Mouse (Mus musculus) cerebellum, postnatal 14 days (tissue): ENCODE data around the gene Pde4c.

Experiments used
- DNase-seq, 2 experiments: peaks; one replicate each; pipeline ENCODE4 v3.0.0; 2021; ENCODE audit warnings: mixed read lengths in 2 of 2

Gene Pde4c

DNA sequence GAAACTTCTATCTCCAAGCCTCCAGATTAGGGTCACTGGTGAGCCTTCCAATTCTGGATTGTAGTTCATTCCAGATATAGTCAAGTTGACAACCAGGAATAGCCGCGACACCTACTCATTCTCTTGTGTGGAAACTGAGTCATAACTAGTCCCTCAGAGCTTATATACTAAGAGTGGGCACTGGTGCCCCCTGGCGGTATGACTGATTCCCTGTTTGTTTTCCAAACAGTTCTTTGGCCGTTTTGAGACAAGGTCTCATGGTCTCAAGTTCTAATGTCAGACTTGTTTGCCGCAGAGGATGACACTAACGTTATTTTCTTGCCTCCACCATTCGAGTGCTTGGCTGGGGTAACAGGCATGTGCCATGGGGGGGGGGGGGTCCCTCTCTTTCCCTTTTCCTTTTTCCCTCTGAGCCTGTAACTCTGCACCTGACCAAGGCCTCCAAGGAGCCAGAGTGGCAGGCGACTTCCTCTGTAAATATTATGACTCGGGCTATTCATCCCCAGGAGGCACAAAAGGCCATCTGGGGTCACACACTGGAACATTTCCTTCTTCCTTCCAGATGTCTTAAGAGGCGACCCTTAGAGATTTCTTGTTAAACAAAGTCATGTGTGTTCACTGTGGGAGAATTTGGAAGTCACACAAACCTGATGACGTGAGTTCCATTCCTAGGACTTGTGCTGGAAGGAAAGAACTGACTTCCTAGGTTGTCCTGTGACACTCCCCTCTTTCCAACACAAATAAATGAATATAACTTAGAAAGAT is 28.7 kb downstream of the Pde4c start:
- DNase-seq: peak; percentile 86 to 92

DNA sequence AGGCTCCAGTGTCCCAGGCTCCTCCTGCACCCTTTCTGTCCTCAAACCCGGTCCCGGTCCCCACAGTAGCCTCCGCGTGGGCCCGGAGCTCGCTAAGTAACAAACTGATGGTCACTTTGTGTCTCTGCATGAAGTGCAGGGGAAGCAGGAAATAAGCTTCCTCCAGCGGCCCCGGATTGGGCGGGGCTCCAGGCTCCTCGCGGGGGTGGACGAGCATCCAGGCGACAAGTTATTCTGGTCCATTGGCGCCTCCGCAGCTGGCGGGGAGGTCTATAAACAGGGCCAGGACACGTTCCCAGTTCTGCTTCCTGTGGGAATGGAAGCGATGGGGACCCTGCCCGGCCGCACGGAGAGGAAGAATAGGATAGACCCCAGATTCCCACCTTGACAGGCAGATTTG is 29.6 kb downstream of the Pde4c start:
- DNase-seq: peak; percentile 62 to 71

DNA sequence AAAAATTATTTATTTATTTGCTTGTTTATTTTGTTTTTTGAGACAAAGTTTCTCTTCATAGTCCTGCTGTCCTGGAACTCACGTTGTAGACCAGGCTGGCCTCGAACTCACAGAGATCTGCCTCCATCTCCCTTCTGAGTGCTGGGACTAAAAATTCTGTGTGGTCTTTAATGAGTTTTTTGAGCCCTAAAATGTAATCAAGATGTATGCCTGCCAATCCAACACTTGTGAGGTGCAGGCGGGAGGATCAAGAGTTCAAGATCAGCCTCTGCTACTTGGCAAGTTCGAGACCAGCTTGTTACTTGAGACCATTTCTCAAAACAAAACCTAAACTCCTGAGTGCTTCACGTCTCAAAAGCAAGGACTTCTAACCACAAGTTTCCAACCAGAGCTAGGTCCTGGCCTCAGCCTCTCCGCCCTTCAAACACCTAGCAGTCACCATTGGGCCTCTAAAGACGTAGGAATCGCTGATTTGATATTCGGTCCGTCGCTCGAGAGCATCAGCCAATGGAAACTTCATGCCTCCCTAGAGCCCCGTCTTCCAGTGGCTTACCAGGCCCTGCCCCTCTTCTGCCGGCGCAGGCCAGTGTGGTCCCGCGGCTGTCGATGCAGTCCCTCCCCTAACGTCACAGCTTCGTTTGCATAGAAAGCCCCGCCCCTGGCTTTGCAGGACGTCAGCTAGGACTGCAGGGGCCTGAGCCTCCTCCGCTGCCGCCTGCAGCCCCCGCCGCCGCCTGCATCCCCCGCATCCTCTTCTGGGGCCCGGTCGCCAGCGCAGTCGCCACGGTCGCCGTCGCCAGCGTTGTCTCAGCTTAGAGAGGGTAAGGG is 30.7 kb downstream of the Pde4c start, which contains the start of gene Rab3a:
TSS of gene Rab3a (plus strand) at position 637 of the 828 bp plus-strand sequence.
- peak; percentile 96 to 97 for DNase-seq

DNA sequence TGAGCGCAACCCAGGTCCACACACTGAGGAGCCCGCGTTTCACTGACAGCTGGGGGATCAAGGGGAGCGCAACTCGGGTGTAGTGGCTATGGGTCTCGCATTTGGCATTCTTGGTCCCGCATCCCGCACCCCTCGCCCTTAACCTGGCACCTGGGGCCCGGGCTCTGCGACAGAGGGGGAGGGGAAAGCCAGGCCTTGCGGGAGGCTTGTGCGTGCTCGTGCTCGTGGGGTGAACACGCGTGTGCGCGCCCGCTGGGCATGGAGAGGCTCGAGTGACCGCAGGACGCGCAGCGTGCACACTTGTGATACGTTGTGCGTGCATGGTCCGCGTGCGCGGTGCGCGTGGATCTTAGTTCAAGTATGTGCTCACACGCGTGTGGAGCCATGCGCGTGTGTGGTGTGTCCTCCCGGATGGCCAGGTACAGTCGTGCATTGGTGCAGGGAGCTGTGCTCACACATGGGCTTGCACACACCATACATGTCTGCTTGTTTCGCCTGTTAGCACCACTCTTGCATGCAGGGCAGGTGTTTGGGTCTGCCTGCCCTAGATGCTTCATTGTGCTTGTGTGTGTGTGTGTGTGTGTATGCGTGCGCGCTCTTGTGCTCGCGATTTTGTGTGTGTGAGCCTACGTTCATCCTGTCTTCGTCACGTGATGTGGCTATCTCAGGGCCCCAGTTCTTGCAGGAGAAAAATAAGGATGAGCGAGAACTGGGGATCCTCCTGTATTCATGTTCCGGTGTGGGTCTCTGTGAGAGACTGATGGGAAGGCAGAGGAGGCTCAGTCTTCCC is 31.5 kb downstream of the Pde4c start:
- DNase-seq: peak; percentile 89 to 92

DNA sequence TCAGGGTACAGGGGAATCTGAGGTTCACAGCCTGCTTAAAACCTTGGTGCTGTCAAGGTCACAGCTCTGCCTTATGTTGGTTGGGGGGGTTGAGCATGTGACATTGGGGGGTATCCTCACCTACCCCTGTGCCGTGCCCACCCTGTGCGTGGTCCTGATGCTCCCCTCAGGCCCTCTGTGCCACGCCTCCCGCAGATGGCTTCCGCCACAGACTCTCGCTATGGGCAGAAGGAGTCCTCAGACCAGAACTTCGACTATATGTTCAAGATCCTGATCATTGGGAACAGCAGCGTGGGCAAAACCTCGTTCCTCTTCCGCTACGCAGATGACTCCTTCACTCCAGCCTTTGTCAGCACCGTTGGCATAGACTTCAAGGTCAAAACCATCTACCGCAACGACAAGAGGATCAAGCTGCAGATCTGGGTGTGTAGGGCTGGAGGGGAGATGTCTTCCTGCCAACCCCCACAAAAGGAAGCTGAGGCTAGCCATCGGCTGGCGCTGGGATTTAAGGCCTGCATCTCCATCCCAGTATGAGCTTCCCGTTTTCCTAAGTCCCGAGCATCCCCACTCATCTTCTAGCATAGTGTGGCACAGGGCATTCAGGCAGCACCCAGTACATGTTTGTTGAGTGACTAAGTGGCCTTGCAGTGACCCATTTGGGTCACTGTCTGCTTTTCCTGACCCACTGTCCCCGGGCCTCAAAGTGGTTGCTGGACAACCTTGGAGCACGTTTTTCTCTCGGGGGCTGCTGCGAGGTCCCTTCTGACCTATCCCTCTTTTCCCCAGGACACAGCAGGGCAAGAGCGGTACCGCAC is 32.3 kb downstream of the Pde4c start:
- DNase-seq: peak; percentile 28 to 31

DNA sequence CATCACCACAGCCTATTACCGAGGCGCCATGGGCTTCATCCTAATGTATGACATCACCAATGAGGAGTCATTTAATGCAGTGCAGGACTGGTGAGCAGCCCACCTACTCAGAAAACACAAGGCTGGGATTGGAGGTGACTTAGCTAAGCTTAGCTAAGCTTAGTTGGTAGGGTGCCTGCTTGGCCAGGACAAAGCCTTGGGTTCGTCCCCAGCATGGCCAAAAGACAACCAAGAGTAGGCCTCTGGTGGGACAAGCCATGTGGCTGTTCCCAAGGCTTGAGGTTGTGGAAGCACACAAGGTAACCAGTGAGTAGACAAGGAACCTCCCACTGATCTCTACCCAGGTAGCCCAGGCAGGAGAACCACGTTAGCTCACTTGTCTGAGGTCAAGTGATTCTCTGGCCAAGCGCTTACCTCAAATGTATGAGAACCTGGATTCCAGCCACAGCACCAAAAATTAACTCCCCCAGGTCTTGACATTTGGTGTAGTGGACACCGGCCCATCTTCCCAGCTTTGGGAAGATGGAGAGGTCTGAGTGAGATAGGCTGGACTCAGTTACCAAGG is 33.0 kb downstream of the Pde4c start:
- DNase-seq: no peak

DNA sequence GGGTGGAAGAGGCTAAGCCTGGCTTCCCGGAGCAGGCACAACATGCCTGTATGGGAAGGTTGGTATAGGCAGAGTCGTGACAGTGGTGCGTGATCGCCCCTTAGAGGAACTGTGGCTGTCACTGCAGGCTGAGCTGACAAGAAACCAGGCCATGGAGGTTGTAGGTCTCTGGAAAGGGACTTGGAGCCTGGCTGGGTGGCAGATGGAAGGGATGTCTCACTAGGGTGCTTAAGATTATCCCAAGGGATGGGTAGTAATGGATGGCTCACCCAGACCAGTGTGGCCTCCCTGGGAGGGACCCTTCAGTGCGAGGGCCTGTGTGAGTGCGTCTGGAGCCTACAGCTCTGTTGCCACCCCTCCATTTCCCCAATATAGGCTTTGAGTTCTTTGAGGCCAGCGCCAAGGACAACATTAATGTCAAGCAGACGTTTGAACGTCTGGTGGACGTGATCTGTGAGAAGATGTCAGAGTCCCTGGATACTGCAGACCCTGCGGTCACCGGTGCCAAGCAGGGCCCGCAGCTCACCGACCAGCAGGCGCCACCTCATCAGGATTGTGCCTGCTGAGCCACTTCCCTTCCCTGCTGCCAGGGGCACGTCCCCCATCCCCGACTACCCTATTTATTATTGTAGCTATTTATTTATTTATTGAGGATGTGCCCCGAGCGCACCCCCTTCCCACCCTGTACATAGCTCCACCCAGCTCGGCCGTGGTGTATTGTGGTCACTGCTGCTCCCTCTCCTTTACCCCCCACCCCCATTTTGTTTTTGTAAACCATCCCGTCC is 34.2 kb downstream of the Pde4c start:
- DNase-seq: peak; percentile 56 to 65

DNA sequence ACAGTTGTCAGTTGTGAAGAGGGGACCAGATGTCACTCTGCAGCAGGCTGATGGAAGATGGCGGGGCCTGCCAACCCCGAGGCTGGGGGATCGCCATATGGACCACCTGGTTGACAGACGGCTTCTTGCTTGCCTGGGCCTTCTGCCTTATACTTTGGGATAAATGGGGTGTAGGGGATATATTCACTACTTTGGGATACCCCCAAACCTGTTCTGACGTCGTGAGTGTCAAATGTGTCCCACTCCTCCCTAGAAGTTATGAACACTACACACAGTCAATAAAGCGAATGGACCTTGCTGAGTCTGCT is 34.7 kb downstream of the Pde4c start:
- DNase-seq: peak; percentile 73 to 75

DNA sequence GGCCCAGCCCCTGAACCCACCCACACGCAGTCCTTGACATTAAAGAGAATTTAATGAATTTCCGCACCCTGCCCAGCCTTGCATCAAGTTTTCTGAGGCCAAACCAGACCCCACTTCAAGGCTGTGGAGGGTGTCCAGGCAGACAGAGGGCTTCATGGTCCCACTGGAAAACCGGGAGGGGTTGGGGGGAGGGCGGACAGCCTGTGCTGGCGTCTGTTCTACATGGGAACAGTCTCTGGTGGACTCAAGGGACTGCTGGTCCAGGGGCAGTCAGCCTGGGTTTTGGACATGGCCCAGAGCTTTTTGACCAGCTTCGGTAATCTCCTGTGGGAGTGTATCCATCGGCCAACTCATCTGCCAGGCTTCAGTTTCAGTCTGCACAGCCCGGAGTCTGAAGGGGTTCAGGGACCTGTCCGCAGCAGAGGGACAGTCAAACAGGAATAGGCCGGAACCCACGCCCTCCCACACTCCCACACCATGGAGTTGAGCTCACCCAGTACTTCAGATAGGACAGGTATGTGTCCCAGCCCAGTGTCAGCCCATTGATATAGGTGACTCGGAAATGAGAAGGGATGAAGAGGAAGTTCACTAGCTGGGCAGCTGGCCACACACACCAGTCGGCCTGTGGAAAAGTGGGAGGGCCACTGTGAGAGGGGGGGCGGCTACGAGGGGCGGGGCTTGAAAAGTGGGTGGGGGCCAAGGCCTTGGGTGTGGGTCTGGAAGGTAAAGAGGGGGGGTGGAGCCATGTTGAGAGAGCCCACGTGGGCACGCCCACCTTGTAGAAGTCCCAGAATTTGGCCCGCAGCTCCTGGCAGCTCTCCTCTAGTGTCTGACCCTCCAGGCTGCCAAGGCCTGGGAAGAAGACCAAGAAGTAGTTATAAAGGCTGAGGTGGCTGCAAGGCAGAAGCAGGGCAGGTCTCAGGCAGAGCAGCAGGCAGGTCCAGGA is 35.4 kb downstream of the Pde4c start:
- DNase-seq: peak; percentile 76 to 78

DNA sequence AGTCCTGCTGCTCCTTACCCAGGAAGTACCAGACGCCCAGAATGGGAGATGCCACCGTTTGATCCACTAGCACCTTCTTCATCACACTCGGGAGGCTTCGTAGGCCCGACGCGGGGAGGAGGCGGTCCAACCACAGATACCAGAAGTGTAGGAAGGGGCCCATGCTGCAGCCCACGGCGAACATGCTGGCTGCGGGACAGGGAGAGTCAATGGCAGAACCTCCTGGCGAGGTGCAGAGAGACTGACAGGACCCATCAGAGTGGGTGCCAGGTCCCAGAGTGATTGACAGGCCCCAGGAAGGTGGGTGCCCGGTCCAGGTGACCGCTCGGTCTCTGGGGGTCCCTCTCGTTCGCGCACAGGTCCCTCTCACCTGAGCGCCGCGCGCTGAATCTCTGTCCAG is 36.8 kb downstream of the Pde4c start:
- no peak for DNase-seq

DNA sequence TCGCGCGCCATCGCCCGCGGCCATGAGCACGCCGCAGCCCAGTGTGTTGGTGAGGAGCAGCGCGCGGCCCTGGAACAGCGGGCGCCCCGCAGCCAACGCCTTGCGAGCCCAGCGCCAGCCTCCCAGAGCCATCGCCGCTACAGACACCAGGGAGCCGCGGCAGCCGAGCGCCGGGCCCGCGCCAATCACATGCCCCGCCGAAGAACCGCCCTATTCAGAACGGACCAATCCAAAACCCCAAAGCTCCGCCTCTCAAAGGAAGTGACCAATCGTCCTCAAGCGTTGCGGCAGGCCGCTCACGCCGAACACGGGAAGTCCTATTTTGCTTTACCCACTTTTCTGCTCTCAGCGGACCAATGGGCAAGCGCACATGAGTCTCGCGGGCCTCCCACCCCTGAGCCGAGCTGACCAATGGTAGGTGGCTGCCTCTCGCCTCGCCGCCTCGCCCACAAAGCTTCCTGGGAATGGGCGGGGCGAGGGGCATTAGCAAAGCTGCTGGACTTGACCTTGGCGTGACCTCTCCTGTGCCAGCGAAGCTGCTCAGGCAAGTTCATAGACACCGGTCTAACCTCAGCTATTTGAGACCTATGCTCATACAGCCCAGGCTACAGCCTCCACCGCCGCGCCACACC is 37.4 kb downstream of the Pde4c start, which contains the start of gene Mpv17l2:
TSS of gene Mpv17l2 (minus strand) at position 172 of the 632 bp plus-strand sequence.
- peak; percentile 93 to 96 for DNase-seq

DNA sequence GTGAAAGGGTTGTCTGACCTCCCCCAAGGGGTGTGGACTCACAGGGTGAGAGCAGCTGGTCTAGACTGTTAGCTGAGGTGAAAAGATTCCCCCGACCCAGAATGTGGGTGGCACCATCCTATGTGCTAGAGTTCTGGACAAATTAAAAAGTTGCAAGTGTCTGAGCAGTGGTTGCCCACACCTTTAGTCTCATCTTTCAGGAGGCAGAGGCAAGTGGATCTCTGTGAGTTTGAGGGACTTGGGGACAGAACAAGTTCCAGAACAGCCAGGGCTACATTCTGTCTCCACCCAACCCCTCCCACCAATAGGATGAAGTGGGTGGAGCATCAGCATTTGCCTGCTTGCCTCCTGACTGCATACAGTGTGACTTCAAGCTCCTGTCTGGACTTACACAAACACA is 38.6 kb downstream of the Pde4c start:
- no peak for DNase-seq

DNA sequence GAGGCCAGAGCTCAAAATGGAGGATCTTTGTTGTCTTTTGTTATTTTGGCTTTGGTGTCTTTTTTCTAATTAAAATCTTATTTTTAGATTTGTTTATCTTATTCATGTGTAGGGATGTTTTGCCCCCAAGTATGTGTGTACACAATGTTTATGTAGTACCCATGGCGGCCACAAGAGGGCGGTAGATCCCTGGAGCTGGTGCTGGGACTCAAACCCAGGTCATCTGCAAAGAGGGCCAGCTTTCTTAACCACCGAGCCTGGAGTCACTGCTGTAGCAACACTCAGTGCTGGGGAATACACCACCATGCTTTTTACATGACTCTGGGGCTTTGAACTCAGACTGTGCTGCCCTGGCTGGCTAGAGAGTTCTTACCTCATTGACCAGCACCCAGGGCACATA is 39.8 kb downstream of the Pde4c start:
- peak; percentile 82 to 88 for DNase-seq

DNA sequence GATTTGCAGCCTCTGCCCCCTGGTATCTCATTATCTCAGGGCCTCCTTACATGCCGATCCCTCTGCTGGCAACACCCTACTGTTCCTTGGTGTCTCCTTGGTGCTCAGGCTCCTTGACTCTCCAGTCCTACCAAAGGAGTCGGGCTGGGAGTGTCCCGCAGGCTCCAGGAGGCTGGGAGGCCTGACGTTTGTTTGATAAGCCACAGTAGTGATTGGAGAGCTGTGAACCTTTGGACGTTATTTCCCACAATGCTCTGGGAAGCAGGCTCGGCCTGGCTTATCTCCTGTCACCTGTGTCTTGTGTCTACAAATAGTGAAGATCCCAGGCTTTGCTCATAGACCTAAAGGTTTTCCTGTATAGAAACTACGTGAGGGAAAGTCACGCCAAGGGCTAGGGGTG is 40.5 kb downstream of the Pde4c start:
- no peak for DNase-seq

DNA sequence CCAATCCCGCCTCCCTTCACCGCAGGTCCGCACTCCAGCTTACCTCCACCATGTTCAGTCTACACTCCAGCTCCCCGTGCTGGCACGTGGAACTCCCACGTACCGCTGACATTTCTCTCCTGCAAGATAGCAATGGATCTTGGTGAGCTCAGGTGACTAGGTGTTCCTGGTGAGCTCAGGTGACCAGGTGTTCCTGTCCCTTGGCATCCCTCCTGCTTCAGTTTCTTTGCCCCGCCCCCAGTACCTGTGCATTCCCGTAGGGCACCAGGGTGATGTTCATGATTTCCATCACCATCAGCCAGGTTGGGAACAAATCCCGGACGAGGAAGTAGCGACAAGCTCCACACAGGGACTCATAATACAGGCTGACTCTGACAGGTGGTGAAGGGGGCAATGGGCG is 41.2 kb downstream of the Pde4c start:
- no peak for DNase-seq

DNA sequence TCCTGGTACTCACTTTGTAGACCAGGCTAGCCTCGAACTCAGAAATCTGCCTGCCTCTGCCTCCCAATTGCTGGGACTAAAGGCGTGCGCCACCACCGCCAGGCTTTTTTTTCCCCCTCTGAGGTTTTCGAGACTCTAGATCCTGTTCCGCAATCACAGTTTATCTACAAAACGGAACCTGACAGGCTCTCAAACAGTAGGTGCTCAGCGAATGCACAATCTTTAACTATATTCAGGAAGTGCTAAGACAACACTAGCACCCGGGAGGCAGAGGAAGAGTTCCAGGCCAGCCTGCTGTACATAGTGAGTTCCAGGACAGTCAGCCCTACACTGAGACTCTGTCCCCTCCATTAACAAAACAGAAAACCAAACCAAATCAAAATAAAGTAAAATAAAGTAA is 41.8 kb downstream of the Pde4c start:
- DNase-seq: no peak

DNA sequence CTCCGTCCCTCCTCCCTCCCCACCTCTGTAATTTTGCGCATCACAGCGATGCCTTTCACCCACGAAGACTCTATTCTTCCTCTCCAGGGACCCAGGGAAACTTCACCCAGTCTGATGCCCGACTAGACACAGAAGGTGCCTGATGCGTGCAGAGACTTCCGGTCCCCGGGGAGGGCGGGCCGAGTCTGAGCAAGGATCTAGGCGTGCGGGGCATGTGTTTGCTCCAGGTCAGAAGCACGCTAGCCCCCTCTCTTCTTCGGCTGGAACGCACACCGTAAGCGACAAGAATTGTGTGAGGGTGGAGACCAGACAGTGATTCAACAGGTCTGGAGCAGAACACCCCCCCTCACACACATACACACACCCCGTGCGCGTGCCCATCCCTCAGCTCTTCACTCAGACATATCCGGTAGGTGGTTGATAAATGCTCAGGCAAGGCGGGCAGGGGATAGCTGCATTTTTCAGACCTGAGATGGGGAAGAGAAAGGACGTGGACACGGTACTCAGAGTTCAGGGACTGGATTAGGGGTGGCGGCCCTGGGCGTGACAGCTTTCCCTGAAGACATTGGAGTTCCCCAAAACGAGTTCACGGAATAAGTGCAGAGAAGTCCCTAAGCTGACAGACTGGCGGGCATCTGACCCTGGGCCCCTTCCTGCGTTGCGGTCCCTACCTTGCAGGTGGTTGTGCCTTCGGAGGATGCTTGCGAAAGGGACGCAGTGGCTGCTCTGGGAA is 42.5 kb downstream of the Pde4c start:
- no peak for DNase-seq

DNA sequence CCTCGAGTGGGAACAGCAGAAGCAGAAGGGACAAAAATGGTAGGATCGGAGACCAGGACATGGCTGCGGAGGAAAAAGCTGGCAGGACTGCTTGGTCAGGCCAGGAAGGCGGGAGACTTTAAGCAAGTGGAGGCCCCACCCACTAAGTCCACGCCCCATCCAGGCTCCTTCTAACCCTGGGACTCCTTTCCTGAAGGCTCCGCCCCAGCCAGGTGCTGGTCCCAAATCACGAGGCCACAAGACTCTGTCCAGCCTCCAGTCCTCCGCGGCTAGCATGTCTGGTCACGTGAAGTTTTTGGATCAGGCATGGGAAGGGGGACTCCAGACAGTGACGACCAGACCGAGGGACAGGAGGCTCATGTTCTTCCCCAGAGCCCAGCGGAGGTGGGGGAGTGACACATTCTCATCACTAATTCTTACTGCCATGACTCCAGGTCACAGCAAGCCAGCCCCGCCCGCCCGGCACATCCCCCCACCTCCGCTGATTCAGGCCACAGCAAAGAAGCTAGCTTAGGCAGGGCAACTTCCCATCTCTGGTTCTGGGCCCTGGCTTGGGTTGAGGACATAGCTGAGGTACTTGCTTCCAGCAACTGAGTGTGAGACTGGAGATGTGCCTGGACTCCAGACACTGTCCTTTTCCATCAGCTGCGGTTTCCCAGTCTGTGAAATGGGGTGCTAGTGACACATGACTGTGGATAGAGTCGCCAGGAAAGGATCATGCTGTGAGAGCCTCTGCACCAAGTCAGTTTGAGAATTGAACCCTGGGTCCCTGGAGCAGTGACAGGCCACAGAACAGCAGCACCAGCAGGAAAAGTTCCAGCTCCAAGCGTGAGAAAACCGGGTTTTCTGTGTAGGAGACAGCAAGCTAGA is 43.3 kb downstream of the Pde4c start:
- DNase-seq: peak in 1 of 2 experiments; percentile 62
